22 mouse cellular contexts compared by ENCODE assay signal in the genomic region with DNA sequence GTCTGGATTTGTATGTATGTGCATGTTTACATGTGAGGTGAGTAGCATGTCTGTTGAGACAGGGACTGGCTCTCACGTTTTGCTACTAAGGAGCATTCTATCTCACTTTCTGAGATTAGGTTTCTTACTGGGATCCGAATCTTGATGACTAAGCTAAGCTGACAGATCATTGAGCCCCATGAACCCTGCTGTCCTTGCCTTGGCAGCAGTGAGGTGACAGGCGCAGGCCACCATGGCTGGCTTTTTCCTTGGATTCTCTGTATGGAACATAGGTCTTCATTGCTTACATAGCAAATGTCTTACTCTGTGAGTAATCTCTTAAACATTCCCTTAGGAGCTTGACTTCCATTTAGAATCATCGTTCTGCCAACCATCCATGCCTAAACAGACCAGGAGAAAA.
A peak's percentile ranks its signal among the peaks of the same experiment; 100 is the strongest.
DNase-seq lines count a peak whose midpoint lies in the region; ATAC-seq and TF ChIP-seq lines count a peak whose summit lies in the region.
"Had no signal": no experiment of that assay in that cellular context is flagged by ENCODE, and none has a peak within 500 bp of the region (broad histone marks: within the 10 kb centered on the region; RNA-seq: fewer than 3 reads in every experiment).

No protein-coding gene starts in this region.

- ATAC-seq in hindbrain, postnatal 0 days, result 0 out of 2 replicates have a peak, but pooled peaks have one; percentile 58
- no peak for ATAC-seq in hindbrain, embryonic 16.5 days
- no peak for ATAC-seq in midbrain, postnatal 0 days (ENCODE audit: low FRiP score)
- no peak for ATAC-seq in midbrain, embryonic 16.5 days
- ATAC-seq: forebrain, embryonic 14.5 days; forebrain, embryonic 16.5 days had no signal

- H3K4me1 ChIP-seq in hindbrain, postnatal 0 days (ENCODE audit: insufficient read depth, low read length), result no peaks in the 10 kb centered on the region
- H3K4me1 ChIP-seq in hindbrain, embryonic 16.5 days (ENCODE audit: control insufficient read depth, insufficient read depth, low read depth, low read length), result no peaks in the 10 kb centered on the region
- H3K4me1 ChIP-seq in midbrain, postnatal 0 days (ENCODE audit: insufficient read depth, low read length), result no peaks in the 10 kb centered on the region
- H3K4me1 ChIP-seq in midbrain, embryonic 16.5 days (ENCODE audit: control insufficient read depth, insufficient read depth, low read length), result no peaks in the 10 kb centered on the region
- H3K4me1 ChIP-seq: embryonic facial prominence, embryonic 13.5 days; embryonic facial prominence, embryonic 15.5 days; forebrain, embryonic 12.5 days had no signal

- no peak overlapping the region for H3K4me3 ChIP-seq in hindbrain, postnatal 0 days (ENCODE audit: low read length)
- H3K4me3 ChIP-seq in hindbrain, embryonic 16.5 days (ENCODE audit: low read length), result no peak overlapping the region
- no peak overlapping the region for H3K4me3 ChIP-seq in midbrain, postnatal 0 days (ENCODE audit: low read depth, low read length)
- no peak overlapping the region for H3K4me3 ChIP-seq in midbrain, embryonic 16.5 days (ENCODE audit: low read depth, low read length)
- H3K4me3 ChIP-seq: embryonic facial prominence, embryonic 13.5 days; embryonic facial prominence, embryonic 15.5 days; erythroblast, embryonic 14.5 days; forebrain, embryonic 10.5 days; forebrain, embryonic 12.5 days had no signal

- no peaks in the 10 kb centered on the region for H3K9me3 ChIP-seq in hindbrain, postnatal 0 days (ENCODE audit: low read length)
- no peaks in the 10 kb centered on the region for H3K9me3 ChIP-seq in hindbrain, embryonic 16.5 days (ENCODE audit: control insufficient read depth, low read length)
- no peaks in the 10 kb centered on the region for H3K9me3 ChIP-seq in midbrain, postnatal 0 days (ENCODE audit: low read length)
- no peaks in the 10 kb centered on the region for H3K9me3 ChIP-seq in midbrain, embryonic 16.5 days (replicated peaks; ENCODE audit: control insufficient read depth, low read length, poor library complexity, severe bottlenecking)
- H3K9me3 ChIP-seq: embryonic facial prominence, embryonic 13.5 days; embryonic facial prominence, embryonic 15.5 days; forebrain, embryonic 10.5 days; forebrain, embryonic 12.5 days had no signal

- no peaks in the 10 kb centered on the region for H3K36me3 ChIP-seq in hindbrain, postnatal 0 days (ENCODE audit: insufficient read depth, low read length)
- H3K36me3 ChIP-seq in hindbrain, embryonic 16.5 days (ENCODE audit: control insufficient read depth, insufficient read depth, low read length), result no peaks in the 10 kb centered on the region
- no peaks in the 10 kb centered on the region for H3K36me3 ChIP-seq in midbrain, postnatal 0 days (ENCODE audit: insufficient read depth, low read length)
- no peaks in the 10 kb centered on the region for H3K36me3 ChIP-seq in midbrain, embryonic 16.5 days (ENCODE audit: control insufficient read depth, insufficient read depth, low read length)
- H3K36me3 ChIP-seq: embryonic facial prominence, embryonic 13.5 days; embryonic facial prominence, embryonic 15.5 days; forebrain, embryonic 10.5 days; forebrain, embryonic 12.5 days had no signal

- TF ChIP-seq CTCF in hindbrain, postnatal 0 days (IDR thresholded peaks at IDR 0.05; ENCODE audit: low read depth), result no peak
- TF ChIP-seq CTCF in midbrain, postnatal 0 days (IDR thresholded peaks at IDR 0.05), result no peak

- H3K9ac ChIP-seq in hindbrain, postnatal 0 days (replicated peaks; ENCODE audit: low read length), result no peak overlapping the region
- H3K9ac ChIP-seq in hindbrain, embryonic 16.5 days (ENCODE audit: low read depth, low read length), result no peak overlapping the region
- H3K9ac ChIP-seq in midbrain, postnatal 0 days (replicated peaks; ENCODE audit: low read length, poor library complexity, severe bottlenecking), result no peak overlapping the region
- no peak overlapping the region for H3K9ac ChIP-seq in midbrain, embryonic 16.5 days (ENCODE audit: low read depth, low read length)
- H3K9ac ChIP-seq: embryonic facial prominence, embryonic 13.5 days; embryonic facial prominence, embryonic 15.5 days; forebrain, embryonic 12.5 days had no signal

- WGBS in hindbrain, postnatal 0 days, result 57% methylated on average over 4 of the region's 4 CpGs
- WGBS in hindbrain, embryonic 16.5 days, result 72% methylated on average over 4 of the region's 4 CpGs
- 66% methylated on average over 4 of the region's 4 CpGs for WGBS in midbrain, postnatal 0 days
- WGBS in midbrain, embryonic 16.5 days, result 72% methylated on average over 4 of the region's 4 CpGs

- H3K27ac ChIP-seq in hindbrain, postnatal 0 days, result no peak overlapping the region
- no peak overlapping the region for H3K27ac ChIP-seq in hindbrain, embryonic 16.5 days (ENCODE audit: low read depth, low read length)
- no peak overlapping the region for H3K27ac ChIP-seq in midbrain, postnatal 0 days (ENCODE audit: low read depth, low read length)
- H3K27ac ChIP-seq in midbrain, embryonic 16.5 days (ENCODE audit: low read length), result no peak overlapping the region
- H3K27ac ChIP-seq: embryonic facial prominence, embryonic 13.5 days; embryonic facial prominence, embryonic 15.5 days; forebrain, embryonic 10.5 days; forebrain, embryonic 12.5 days had no signal

- no peaks in the 10 kb centered on the region for H3K27me3 ChIP-seq in hindbrain, postnatal 0 days (ENCODE audit: insufficient read depth, low read length)
- H3K27me3 ChIP-seq in hindbrain, embryonic 16.5 days (replicated peaks; ENCODE audit: control insufficient read depth, insufficient read depth, low read length), result no peaks in the 10 kb centered on the region
- no peaks in the 10 kb centered on the region for H3K27me3 ChIP-seq in midbrain, postnatal 0 days (ENCODE audit: insufficient read depth, low read length)
- H3K27me3 ChIP-seq in midbrain, embryonic 16.5 days (ENCODE audit: control insufficient read depth, insufficient read depth, low read depth, low read length), result no peaks in the 10 kb centered on the region
- H3K27me3 ChIP-seq: embryonic facial prominence, embryonic 13.5 days; embryonic facial prominence, embryonic 15.5 days had no signal

- no peak overlapping the region for H3K4me2 ChIP-seq in hindbrain, postnatal 0 days (ENCODE audit: low read depth, low read length)
- H3K4me2 ChIP-seq in hindbrain, embryonic 16.5 days (ENCODE audit: low read length), result no peak overlapping the region
- H3K4me2 ChIP-seq in midbrain, postnatal 0 days (ENCODE audit: low read depth, low read length, poor library complexity, severe bottlenecking), result no peak overlapping the region
- no peak overlapping the region for H3K4me2 ChIP-seq in midbrain, embryonic 16.5 days (ENCODE audit: low read length)
- H3K4me2 ChIP-seq: embryonic facial prominence, embryonic 13.5 days; embryonic facial prominence, embryonic 15.5 days; forebrain, embryonic 12.5 days had no signal

- peak; percentile 57 to 68 for DNase-seq in cerebellum, postnatal 14 days
- DNase-seq in cerebellum, adult 18-20 months, result no peak
- peak; percentile 51 for DNase-seq in hindbrain, postnatal 0 days (ENCODE audit: low spot score)
- DNase-seq in midbrain, postnatal 0 days (ENCODE audit: low spot score), result peak; percentile 53
- DNase-seq in retina, postnatal 1 day, result peak; percentile 6
- DNase-seq in layer of hippocampus, postnatal 10 days (ENCODE audit: low spot score in 2 of 2), result no peak
- DNase-seq: adrenal gland, adult 2 months; adrenal gland, postnatal 10 days; adrenal gland, postnatal 25 days; cerebellum, adult 11 months; cerebellum, adult 8-10 months; cerebellum, adult 9-11 months; embryo, embryonic 11 days had no signal

Comparison
In these comparisons a context has a peak if more than half of its experiments do, and no peak if none do; other contexts are left out.
1. DNase-seq: peak in cerebellum, postnatal 14 days (2 of 2), hindbrain, postnatal 0 days (single experiment), midbrain, postnatal 0 days (single experiment) and retina, postnatal 1 day (single experiment); none in cerebellum, adult 18-20 months (0 of 2) and layer of hippocampus, postnatal 10 days (0 of 2).